Mouse (Mus musculus): Measurements from ENCODE around the gene Pla2r1. TPM values are rescaled to one million over a fixed set of nuclear protein-coding genes. Genes with fewer than 3 reads are reported as not detected.

The Pla2r1 gene
- total RNA-seq, 2 experiments from 2014 or later = 0.23 to 0.28 TPM

GRCm38 (mm10) chr2:60418075-60418474 is 135.0 kb downstream of the Pla2r1 start:
- peak; percentile 87 for TF ChIP-seq CTCF (IDR thresholded peaks at IDR 0.05)
- intact Hi-C loops (cut with DNase I) = loop anchor here (5.0 to 10.0 kb wide), 4 partner anchors 161 to 883 kb away; no protein-coding TSS in a partner anchor
- peak; percentile 68 to 72 for DNase-seq (ENCODE audit: extremely low spot score in 1 of 2, low spot score in 2 of 2)
- H3K27ac ChIP-seq = no peak overlapping the region
- no peak overlapping the region for H3K4me3 ChIP-seq

GRCm38 (mm10) chr2:60414334-60414733 is 138.8 kb downstream of the Pla2r1 start:
- Histone ChIP-seq H3K4me3 (no peak overlapping the region), H3K27ac (no peak overlapping the region)
- no peak for DNase-seq (ENCODE audit: extremely low spot score in 1 of 2, low spot score in 2 of 2)
- no peak for TF ChIP-seq CTCF (IDR thresholded peaks at IDR 0.05)
- intact Hi-C loops (cut with DNase I) = loop anchor here (10.0 kb wide), 2 partner anchors 200 to 880 kb away; no protein-coding TSS in a partner anchor

- H3K27ac ChIP-seq = no peak overlapping the region
- peak in 1 of 2 experiments; percentile 24 for DNase-seq (ENCODE audit: extremely low spot score in 1 of 2, low spot score in 2 of 2)
- TF ChIP-seq CTCF (IDR thresholded peaks at IDR 0.05) = no peak
- intact Hi-C loops (cut with DNase I) = loop anchor here (10.0 kb wide), 2 partner anchors 198 to 878 kb away; no protein-coding TSS in a partner anchor
- H3K4me3 ChIP-seq = no peak overlapping the region
These were observed 140.0 kb downstream of the Pla2r1 start for GRCm38 (mm10) chr2:60413006-60413650.

- DNase-seq (ENCODE audit: extremely low spot score in 1 of 2, low spot score in 2 of 2) = no peak
- no peak overlapping the region for H3K27ac ChIP-seq
- intact Hi-C loops (cut with DNase I) = loop anchor here (10.0 kb wide), 2 partner anchors 196 to 876 kb away; no protein-coding TSS in a partner anchor
- no peak overlapping the region for H3K4me3 ChIP-seq
- no peak for TF ChIP-seq CTCF (IDR thresholded peaks at IDR 0.05)
These were observed 141.9 kb downstream of the Pla2r1 start for GRCm38 (mm10) chr2:60411181-60411580.

- H3K27ac ChIP-seq = no peak overlapping the region
- no peak for DNase-seq (ENCODE audit: extremely low spot score in 1 of 2, low spot score in 2 of 2)
- no peak overlapping the region for H3K4me3 ChIP-seq
- intact Hi-C loops (cut with DNase I) = loop anchor here (10.0 kb wide), 2 partner anchors 195 to 875 kb away; no protein-coding TSS in a partner anchor
- no peak for TF ChIP-seq CTCF (IDR thresholded peaks at IDR 0.05)
These were observed 142.9 kb downstream of the Pla2r1 start for GRCm38 (mm10) chr2:60409989-60410763.

GRCm38 (mm10) chr2:60409194-60409593 is 143.9 kb downstream of the Pla2r1 start:
- no peak for TF ChIP-seq CTCF (IDR thresholded peaks at IDR 0.05)
- intact Hi-C loops (cut with DNase I) = no loop called here
- no peak overlapping the region for H3K27ac ChIP-seq
- DNase-seq (ENCODE audit: extremely low spot score in 1 of 2, low spot score in 2 of 2) = no peak
- H3K4me3 ChIP-seq = no peak overlapping the region

- H3K4me3 ChIP-seq = no peak overlapping the region
- DNase-seq (ENCODE audit: extremely low spot score in 1 of 2, low spot score in 2 of 2) = no peak
- intact Hi-C loops (cut with DNase I) = no loop called here
- H3K27ac ChIP-seq = no peak overlapping the region
- TF ChIP-seq CTCF (IDR thresholded peaks at IDR 0.05) = no peak
These were observed 145.7 kb downstream of the Pla2r1 start for GRCm38 (mm10) chr2:60407387-60407786.

GRCm38 (mm10) chr2:60405431-60405830 is 147.7 kb downstream of the Pla2r1 start:
- intact Hi-C loops (cut with DNase I) = no loop called here
- DNase-seq (ENCODE audit: extremely low spot score in 1 of 2, low spot score in 2 of 2) = no peak
- TF ChIP-seq CTCF (IDR thresholded peaks at IDR 0.05) = no peak
- Histone ChIP-seq H3K4me3 (no peak overlapping the region), H3K27ac (no peak overlapping the region)

- intact Hi-C loops (cut with DNase I) = no loop called here
- DNase-seq (ENCODE audit: extremely low spot score in 1 of 2, low spot score in 2 of 2) = no peak
- TF ChIP-seq CTCF (IDR thresholded peaks at IDR 0.05) = no peak
- Histone ChIP-seq H3K4me3 (no peak overlapping the region), H3K27ac (no peak overlapping the region)
These were observed 148.3 kb downstream of the Pla2r1 start for GRCm38 (mm10) chr2:60404763-60405162.

- intact Hi-C loops (cut with DNase I) = no loop called here
- TF ChIP-seq CTCF (IDR thresholded peaks at IDR 0.05) = no peak
- DNase-seq (ENCODE audit: extremely low spot score in 1 of 2, low spot score in 2 of 2) = no peak
- H3K27ac ChIP-seq = no peak overlapping the region
- no peak overlapping the region for H3K4me3 ChIP-seq
These were observed 151.4 kb downstream of the Pla2r1 start for GRCm38 (mm10) chr2:60401694-60402093.

GRCm38 (mm10) chr2:60393786-60394185 is 159.3 kb downstream of the Pla2r1 start:
- H3K27ac ChIP-seq = no peak overlapping the region
- TF ChIP-seq CTCF (IDR thresholded peaks at IDR 0.05) = no peak
- no peak for DNase-seq (ENCODE audit: extremely low spot score in 1 of 2, low spot score in 2 of 2)
- H3K4me3 ChIP-seq = no peak overlapping the region
- intact Hi-C loops (cut with DNase I) = no loop called here

GRCm38 (mm10) chr2:60392286-60392685 is 160.8 kb downstream of the Pla2r1 start:
- Histone ChIP-seq H3K4me3 (no peak overlapping the region), H3K27ac (no peak overlapping the region)
- intact Hi-C loops (cut with DNase I) = no loop called here
- TF ChIP-seq CTCF (IDR thresholded peaks at IDR 0.05) = no peak
- DNase-seq (ENCODE audit: extremely low spot score in 1 of 2, low spot score in 2 of 2) = no peak
